Mouse (Mus musculus) mesoderm, embryonic 11.5 days (tissue): ENCODE measurements around the gene Ice2.

Source experiments
- DNase-seq: peaks from one replicate; pipeline ENCODE4 v3.0.0-alpha.2; 2012; ENCODE audit warnings: low read depth, low spot score

Ice2 gene

GRCm38 (mm10) chr9:69397760-69398452 is at the start of gene Ice2:
Gene Ice2 (plus strand): TSS chr9:69397906.
- DNase-seq = peak; percentile 87

DNA sequence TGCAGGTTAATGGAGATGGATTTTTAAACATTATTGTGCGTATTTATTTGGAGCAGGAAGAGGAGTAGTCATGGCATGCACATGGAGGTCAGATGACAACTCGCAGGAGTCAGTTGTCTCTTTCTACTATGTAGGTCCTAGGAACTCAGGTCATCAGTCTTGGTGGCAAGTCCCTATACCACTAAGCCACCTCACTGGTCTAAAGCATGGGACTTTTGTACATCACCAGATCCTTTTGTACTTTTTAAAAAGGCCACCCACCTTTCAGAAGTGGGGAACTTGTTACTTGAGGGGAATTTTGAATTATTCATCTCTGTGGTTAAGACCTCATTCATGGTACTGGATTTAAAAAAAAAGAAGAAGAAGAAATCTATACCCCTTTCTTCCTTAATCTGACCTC is 48.2 kb upstream of the Ice2 start:
- no peak for DNase-seq

GRCm38 (mm10) chr9:69354228-69354627 is 43.5 kb upstream of the Ice2 start:
- no peak for DNase-seq

DNA sequence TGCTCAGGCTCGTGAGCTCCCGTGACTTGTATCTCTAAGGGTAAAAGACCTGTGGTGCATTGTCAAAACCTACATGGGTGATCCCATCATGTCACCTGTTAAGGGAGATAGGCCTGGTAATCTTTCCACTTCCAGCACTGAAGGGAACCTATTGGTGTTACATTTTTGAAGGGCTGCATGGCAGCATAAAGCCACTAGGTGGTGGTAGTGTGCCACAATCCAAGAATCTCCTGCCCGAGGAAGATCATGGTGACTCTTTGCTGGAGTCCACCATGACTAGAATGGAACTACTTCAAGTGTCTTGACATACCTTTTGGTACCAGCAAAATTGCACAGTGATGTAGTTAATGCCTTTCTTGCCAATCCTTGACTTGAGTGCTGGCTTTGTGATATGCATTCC is 39.9 kb upstream of the Ice2 start:
- DNase-seq = peak; percentile 70

GRCm38 (mm10) chr9:69358797-69359196 is 38.9 kb upstream of the Ice2 start:
- DNase-seq = no peak

DNA sequence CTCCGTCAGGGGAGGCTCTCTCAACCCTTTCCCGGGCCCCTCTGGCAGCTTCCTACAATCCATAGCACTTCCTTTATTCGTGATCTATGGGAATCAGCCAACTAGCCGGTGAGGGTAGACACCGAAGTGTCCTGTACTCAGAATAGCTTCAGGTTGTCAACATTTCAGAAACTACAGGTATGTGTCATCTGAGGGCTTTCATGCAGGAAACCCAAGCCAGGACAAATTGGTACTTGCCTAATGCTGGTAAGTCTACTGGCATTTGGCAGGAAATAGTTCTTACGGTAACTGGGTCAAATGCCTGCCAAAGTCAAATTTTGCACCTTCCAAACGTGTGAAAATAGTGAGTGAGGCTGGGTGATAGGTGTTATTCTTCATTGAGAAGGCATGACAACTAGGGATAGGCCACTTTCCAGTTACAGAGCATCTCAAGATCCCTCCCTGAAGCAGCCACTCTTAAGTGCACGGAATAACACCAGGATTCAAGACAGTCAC is 35.7 kb upstream of the Ice2 start:
- DNase-seq = no peak

DNA sequence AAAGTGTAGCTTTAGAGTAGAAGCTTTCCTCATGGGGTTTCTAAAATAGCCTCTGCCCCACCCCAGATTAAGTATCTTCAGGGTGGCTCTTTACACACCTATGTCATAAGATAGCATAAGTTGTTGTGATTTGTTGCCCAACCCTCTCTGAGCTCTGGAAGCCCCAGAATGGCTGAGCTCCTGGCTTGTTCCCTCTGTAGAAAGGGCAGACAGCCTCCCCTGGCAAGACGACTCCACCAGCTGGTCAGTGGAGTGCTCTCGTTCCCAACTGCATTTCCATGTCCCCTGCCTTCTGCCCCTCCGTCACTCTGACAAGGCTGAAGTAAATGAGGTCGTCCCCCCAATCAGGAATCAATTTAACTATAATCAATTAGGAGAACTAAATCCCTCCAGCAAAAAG is 34.9 kb upstream of the Ice2 start:
- DNase-seq = no peak

DNA sequence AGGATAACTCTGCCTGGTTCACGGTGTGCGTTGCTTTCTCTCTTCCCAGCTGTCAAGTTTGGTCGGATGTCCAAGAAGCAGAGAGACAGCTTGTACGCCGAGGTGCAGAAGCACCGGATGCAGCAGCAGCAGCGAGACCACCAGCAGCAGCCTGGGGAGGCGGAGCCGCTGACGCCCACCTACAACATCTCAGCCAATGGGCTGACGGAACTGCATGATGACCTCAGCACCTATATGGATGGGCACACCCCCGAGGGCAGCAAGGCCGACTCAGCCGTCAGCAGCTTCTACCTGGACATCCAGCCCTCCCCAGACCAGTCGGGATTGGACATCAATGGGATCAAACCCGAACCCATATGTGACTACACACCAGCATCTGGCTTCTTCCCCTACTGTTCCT is 33.6 kb upstream of the Ice2 start:
- DNase-seq = no peak

- DNase-seq = no peak
Measured at GRCm38 (mm10) chr9:69367055-69367454, 30.7 kb upstream of the Ice2 start.

DNA sequence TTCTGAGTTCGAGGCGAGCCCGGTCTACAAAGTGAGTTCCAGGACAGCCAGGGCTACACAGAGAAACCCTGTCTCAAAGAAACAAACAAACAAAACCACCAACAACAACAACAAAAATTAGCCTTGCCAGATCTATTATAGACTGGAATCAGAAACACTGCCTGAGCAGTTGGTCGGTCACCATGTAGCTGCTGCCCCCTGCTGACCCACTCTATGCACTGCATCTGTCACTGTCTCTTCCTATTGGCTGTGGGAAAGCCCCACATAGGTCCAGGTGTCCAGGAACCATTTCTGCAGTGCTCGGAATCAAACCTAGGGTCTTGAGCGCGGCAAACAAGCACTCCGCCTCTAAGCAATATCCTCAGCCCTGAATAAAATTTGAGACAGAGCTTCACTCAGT is 29.6 kb upstream of the Ice2 start:
- DNase-seq = peak; percentile 51

GRCm38 (mm10) chr9:69371046-69371724 is 26.5 kb upstream of the Ice2 start:
- no peak for DNase-seq

DNA sequence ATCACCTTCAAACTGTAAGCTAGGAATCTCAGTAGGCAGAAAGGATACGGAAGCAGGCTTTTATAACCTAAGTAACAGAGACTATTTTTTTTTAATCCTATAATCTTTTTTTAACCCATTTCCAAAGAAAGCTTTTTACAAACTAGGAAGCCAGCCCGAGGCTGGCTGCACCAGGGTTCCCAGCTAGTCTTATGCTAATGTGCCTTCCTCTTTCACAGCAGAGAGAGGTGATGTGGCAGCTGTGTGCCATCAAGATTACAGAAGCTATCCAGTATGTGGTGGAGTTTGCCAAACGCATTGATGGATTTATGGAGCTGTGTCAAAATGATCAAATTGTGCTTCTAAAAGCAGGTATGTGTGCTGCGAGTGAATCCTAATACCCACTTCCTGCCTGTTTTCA is 24.8 kb upstream of the Ice2 start:
- no peak for DNase-seq

GRCm38 (mm10) chr9:69376982-69377653 is 20.6 kb upstream of the Ice2 start:
- DNase-seq = no peak

DNA sequence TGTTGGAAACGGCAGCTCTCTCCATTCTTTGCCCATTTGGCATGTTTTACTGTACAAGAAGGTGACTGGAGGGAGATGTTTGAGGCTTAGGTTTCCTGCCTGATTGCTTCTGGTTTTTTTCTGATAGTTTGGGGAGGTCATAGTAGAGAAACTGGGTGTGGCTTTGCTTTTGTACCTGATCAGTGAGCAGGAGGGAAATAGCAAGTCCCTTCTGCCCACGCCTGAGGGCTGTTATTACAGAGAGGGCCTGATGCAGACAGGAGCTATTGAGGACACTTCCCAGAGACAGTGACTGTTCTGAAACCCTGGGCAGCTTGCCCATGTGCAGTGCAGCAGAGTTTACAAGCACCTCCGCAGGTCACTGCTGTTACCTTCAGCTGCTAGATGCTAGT is 20.1 kb upstream of the Ice2 start:
- no peak for DNase-seq

DNA sequence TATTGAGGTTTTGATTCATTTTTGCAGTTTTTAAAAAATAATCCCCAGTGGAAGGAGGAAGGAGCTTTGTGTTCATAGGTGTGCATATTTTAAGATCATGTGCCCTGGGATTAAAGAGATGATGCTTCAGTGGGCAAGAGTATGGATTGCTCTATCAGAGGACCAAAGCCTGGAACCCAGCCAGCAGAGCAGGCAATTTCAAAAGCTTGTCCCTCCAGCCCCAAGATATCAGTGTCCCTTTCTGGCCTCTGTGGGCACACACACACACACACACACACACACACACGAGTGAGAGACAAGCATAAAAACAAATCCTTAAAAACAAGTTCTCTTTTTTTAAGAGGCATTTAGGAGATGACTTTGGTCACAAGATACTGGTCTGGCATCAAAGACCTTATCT is 17.2 kb upstream of the Ice2 start:
- no peak for DNase-seq

DNA sequence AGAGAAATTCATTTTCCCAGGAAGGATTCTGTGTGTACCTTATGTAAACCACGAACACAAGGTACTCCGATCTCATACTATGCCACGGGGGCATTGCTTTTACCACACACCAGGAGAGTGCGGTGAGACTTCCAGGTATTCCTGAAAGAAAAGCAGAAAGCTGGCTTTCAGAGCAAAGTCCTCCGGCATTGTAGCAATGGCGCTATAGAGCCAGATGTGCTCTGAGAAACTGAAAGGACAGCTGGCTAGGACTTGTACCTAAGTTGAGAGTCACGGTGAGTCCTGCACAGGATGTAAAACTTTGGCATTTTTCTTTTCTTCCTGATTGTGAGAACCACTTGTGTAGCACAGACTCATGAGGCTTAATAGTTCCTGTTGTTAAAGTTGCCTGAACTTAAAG is 16.0 kb upstream of the Ice2 start:
- no peak for DNase-seq

DNA sequence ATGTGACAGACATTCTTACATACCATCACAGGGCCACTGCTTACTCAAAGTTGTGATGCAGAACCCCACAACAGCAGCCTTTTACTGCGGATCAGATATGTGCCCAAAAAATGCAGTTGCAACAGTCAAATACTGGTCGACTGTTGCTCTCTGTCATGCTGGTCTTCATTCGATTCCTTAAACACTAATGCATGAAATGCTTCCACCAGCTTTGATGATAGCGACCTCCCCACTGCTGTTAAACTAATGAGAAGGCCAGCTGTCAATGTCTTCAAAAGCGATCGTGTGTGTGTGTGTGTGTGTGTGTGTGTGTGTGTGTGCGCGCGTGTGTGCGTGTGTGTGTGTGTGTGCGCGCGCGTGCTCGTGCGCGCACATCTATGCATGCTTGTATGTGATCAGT is 13.2 kb upstream of the Ice2 start:
- no peak for DNase-seq

DNA sequence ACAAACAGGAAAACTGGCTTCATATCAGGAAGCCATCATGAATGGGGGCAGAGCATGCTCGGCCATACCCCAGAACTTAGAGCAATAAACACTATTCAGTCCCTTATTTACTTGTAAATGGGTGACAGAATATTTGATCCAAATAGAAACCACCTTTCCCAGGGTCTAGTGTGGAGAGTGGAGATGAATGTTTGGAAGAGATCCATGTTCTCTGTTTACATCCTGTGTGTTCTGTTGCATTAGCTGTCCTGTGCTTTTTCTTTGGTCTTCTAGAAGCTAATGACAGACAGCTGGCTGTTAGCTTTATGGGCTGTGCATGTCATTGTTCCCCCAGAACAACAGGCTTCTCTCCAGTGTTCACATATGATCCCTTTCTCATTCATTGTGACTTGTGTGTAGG is 12.8 kb upstream of the Ice2 start:
- no peak for DNase-seq

GRCm38 (mm10) chr9:69387296-69387695 is 10.4 kb upstream of the Ice2 start:
- no peak for DNase-seq

- DNase-seq = no peak
Measured at GRCm38 (mm10) chr9:69390631-69391030, 7.1 kb upstream of the Ice2 start.

GRCm38 (mm10) chr9:69394234-69394633 is 3.5 kb upstream of the Ice2 start:
- DNase-seq = no peak

DNA sequence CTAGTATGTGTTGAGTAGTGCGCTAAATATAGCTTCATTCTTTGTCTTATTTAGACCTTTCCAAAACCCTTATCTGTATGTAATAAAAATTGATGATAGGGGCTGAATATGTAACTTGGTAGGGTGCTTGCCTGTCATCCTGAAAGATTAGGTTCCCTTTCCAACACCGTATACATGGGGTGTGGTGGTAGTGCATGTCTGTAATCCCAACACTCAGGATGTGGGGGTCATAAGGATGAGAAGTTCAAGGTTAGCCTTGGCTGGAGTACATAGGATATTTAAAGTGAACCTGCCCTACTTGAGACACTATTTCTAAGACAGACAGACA is 310 bp upstream of the Ice2 start:
- DNase-seq = no peak

DNA sequence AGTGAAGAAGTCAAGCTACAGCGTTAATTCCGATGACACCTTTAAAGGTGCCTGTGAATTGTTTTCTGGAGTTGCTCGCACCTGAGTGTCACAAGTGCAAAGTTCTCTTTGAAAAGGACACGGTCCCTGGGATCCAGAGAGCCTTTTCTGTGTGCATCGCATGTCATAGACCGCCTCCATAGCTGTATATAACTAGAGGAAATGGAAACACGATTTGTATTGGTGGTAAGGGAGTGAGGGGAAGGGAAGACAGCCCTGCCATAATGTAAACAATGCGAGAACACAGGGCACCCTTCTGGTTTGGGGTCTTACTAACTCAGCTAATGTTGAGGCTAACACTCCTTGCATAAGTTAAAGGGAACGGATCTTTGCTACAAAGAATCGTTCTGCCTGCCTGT is 746 bp downstream of the Ice2 start:
- no peak for DNase-seq
